Mouse (Mus musculus): ENCODE measurements around the gene Aco1.
A peak's percentile ranks its signal among the peaks of the same experiment; 100 is the strongest.
"Not testable (repeated sequence)": the region's sequence is repeated elsewhere in the genome, so short reads cannot be mapped to it uniquely, and the experiment has no call there.

The Aco1 gene

DNA sequence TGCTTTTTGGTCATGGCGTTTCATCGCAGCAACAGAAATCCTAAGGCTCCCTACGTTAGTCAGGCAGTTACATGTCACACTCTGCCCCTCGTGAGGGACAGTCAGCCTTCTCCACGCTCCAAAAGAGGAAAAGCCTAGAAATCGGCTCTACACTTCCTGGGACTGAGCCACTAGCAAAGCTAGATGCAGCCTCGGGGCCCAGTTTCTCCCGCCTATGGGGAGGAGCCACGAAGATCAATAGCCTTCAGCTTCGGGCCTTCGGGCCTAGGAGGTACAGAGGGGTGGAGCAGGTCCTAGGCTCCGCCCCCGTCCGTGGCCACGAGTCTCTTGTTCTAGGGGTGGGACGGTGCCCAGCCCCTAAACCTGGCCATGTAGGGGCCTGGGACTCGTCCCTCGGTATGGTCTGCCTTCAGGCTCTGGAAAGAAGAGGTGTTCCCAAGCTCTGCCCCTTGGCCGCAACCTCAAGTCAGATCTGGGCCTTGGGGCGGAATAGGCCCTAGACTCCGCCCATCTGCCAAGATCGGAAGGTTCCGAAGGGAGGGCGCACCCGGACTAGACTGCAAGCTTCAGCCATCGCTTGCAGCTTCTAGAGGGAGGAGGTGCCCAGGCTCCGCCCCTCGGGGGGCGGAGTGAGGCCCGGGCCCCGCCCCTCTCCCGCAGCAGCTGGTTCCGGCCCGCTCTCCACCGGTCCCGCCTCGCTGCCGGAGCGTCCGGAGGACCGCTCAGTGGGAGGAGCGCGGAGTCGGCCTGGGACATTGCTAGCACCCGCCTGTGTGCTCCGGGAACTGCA, at the start of gene Aco1:
Gene Aco1, plus strand, starts transcription at position 339 of the 790 bp plus-strand sequence.
- peak; percentile 98 for DNase-seq (ENCODE audit: low read depth)

DNA sequence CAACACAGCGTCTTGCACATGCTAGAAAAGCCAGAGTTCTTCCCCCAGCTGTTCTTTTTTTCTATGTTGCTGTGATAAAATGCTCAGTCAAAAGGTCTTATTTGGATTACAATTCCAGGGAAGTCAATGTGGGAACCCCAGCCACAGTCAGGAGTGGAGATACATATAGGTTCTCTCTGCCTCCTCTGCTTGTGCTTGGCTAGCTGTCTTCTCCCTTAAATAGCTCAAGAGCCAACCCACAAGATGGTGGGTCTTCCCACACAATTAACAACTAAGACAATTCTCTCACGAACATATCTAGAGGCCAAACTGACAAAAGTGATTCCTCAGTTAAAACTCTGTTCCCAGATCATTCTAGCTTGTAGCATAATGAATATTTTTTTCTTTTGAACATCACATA, 47.9 kb upstream of the Aco1 start:
- no peak for DNase-seq (ENCODE audit: low read depth)

DNA sequence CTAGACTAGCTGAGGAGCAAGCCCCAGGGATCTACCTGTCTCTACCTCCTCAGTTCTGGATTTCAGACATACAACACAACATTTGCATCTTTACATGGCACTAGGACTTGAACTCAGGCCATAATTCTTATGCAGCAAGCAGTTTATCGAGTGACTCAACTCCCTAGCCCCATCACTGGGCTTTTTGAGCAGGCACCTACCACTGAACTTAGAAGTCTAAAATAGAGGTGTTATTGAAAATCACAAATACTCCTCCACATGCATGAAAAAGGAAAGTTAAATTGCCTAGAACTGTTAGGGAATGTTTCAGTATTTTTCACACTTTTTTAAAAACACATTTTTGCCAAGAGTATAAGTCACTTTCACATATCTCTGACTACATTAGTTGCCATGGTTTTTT, 39.9 kb upstream of the Aco1 start:
- no peak for DNase-seq (ENCODE audit: low read depth)

DNA sequence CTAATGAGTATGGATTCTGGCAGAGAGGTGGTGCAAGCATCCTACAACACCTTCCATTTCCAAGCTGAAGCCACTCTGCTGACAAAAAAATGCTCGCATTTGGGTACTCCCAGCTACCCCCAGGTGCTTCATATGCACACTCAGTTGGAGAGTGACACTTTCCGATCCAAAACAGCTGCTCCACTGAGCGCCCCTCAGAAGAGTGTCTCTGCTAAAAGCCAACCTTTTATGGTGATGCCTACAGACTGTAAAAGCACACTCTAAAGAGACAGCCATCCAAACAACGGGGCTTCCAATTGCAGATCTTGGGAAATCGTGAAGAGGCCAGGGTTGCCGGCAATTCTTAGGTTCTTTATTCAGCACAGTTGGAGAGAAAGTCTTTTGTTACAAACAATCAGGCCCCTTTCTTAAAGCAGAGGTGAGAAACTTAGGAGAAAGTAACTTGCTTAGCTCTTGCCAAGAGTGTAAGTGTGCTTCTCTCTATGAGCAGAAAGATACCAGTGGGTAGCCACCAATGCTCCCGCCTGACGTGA, 36.8 kb upstream of the Aco1 start:
- no peak for DNase-seq (ENCODE audit: low read depth)

DNA sequence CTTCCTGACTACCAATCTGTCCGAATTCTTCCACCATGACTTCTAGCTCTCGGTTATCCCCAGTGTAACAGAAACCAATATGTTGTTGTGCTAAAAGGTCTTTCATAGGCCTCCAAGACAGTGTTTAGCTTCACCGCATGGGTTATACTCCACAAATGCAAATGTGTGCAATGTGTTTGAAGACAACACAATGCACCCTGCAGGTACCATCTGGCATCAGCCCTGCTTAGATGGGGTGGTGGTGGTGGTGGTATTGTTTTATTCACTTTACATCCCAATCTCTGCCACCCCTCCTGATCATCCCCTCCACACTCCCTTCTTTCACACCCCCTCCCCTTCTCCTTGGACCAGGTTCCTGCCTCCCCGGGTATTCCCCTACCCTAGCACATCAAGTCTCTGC, 34.9 kb upstream of the Aco1 start:
- no peak for DNase-seq (ENCODE audit: low read depth)

DNA sequence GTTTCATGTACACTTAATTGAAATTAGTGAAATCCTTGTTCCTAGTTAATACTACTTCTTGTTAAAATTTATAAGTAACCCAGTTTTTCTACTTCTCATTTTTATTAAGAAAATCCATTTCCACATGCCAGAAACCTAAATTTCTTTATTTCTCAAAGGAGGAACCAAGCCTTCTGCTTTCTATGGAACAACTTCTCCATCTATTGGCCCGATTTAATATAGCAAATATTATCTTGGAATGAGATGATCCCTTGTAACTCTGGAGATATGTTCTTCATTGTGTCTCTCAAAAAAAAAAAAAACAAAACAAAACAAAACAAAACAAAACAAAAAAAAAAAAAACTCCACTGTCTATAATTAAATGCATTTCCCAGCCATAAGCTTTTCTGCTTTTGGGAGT, 29.7 kb upstream of the Aco1 start:
- no peak for DNase-seq (ENCODE audit: low read depth)

DNA sequence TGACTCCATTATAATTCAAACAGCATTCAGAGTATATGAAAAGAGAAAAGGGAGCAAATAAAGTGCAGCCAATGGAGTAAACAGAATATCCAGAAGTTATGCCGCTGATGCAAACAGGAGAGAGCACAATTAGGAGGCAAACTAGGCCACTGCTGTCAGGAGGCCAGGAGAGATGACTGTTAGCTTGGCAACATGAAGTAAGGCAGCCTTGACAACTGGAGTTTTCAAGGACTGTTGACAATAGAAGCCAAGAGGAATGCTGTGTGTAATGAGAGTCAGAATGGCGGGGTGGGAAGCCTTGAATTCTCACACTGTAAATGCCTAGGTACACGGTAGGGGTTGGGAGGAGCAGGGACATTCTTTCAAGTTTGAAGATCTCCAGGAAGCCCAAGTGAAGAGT, 21.7 kb upstream of the Aco1 start:
- DNase-seq (ENCODE audit: low read depth): no peak

DNA sequence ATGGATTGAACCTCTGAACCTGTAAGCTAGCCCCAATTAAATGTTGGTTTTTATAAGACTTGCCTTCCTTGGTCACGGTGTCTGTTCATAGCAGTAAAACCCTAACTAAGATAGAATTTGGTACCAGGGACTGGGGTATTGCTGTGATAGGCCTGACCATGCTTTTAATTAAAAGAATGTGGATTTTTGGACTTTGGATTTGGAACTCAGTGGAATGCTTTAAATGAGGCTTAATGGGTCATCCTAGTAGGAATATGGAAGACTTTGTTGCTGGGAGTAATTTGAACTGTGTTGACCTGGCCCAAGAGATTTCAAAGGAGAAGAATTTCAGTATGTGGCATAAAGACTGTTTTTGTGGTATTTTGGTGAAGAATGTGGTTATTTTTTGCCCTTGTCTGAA, 20.6 kb upstream of the Aco1 start:
- DNase-seq (ENCODE audit: low read depth): not testable (repeated sequence)

DNA sequence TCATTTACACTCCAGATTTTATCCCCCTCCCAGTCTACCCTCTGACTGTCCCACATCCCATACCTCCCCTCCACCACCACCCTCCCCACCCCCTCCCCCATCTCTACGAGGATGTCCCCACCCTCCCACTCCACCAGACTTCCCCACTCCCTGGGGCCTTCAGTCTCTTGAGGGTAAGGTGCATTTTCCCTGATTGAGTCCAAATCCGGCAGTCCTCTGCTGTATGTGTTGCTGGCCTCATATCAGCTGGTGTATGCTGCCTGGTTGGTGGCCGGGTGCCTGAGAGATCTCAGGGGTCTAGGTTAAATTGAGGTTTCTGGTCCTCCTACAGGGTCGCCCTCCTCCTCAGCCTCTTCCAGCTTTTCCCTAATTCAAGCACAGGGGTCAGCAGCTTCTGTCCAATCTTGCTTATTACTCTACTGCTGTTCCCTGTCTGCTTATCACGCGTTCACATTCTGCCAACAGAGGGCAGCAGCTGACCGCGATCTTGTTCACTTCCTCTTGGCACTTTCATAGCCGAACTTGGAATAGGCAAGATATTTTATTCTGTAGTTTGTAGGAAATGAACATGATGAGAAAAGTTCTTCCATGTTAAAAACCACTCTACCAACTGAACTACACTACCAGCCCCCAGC, 8.3 kb upstream of the Aco1 start:
- peak; percentile 51 for DNase-seq (ENCODE audit: low read depth)

DNA sequence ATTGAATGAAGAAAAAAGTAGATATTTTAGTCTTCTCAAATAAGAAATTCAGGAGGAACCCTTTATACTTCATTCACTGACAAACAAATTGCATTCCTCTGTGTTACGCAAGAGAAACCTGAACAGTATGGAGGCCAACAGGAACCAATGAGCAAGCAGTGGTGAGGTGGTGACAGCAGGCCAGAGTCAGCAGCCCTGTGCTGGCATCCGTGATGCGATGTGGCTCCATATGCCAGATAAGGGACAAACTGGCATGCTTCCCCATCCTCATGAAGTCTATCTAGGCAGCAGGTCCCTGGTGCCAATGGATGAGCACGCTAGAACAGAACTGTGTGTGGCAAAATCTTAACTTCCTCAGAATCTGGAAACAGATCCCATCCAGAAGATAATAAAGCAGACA, 6.4 kb upstream of the Aco1 start:
- no peak for DNase-seq (ENCODE audit: low read depth)

DNA sequence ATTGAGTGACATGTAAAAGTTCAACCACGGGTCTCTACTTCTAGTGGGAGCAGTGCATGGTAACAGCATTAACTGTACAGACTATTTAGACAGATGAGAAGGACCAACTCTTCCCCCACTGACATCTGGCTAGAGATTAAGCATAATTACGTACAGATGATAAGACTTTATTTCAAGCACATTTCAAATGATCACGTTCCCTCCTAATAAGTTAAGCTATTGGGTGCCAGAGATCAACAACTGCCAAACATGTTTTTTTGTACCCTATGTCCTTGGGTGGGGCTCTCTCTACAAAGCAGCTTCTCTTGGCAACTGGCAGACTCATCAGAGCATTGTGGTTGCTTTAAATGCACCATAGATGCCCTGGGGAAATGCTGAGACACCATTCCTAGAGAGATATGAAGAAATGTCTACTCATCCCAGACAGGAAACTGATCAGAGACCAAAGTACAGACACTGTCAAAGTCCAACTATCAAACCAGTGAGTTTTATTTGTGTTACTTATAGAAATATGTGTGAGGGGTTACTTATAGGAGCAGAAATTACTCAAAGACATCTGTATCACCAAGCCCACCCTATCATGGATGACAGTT, 3.1 kb upstream of the Aco1 start:
- no peak for DNase-seq (ENCODE audit: low read depth)

DNA sequence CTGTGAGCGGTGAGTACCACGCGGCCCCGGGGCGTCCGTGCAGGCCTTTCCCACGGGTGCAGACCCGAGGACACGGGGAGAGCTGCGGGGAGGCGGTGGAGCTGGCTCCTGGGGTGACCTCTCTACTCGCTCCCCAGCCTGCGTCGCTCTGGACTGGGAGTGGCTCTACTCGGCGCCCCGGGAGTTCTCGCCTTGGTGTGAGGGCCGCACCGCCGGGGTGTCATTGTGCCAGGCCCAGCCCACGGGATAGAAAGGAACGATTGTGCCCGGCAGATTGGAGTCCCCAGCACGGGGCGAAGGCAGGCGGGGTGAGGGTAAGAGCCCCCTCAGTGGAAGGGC, 621 bp downstream of the Aco1 start:
- DNase-seq (ENCODE audit: low read depth): no peak

DNA sequence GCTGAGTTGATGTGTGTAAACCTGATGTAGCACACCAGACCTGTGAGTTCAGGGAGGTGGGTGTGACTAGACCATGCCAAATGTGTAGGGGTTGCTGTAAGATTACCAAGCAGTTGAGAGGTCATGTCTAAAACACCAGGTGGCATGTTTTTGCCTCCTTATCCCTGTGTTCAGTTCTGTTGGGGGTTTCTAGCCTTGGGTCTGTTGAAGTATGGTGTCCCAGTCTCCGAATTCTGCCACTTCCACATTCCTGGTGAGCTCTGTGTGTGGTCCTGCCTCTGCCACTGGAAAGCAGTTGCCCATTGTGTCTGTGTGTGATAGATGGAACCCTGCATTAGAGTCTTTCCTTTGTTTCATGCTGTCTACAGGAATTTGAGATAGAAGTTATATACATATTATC, 1.7 kb downstream of the Aco1 start:
- DNase-seq (ENCODE audit: low read depth): no peak

DNA sequence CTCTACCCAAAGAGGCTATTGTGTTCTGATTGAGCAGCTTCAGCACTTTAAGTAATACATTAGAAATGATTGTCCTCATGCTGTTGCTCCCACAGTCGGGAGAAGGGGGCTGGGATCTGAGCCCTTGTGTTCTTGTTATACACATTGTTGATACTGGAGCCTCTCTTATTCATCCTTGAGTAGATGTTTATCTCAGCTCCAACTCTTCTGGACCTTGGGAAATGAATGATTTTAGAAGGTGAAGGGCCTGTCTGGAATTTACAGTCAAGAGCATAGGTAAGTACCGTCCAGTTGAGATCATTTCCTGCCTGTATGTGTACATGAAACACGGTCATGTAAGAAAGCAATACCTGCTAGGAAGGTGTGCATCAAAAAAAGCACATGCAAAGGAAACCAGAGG, 2.1 kb downstream of the Aco1 start:
- no peak for DNase-seq (ENCODE audit: low read depth)

DNA sequence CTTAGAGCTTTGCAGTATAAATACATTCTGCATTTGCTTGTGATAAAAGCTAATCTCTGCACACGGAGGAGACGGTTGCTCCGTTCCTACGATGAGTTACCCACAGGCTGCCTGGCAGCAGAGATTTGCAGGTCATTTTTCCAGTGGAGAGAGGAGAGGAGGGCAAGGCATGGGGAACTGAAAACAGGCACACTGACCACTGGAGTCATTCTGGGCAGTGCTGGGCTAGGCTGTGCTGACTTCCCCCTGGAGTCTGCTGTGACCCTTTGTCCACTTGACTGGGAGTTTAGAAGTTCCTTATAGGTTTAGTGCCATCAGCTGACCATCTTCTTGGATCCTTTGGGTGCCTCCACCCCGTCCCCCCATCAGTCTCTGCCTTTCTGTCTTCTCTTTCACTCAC, 5.4 kb downstream of the Aco1 start:
- no peak for DNase-seq (ENCODE audit: low read depth)

DNA sequence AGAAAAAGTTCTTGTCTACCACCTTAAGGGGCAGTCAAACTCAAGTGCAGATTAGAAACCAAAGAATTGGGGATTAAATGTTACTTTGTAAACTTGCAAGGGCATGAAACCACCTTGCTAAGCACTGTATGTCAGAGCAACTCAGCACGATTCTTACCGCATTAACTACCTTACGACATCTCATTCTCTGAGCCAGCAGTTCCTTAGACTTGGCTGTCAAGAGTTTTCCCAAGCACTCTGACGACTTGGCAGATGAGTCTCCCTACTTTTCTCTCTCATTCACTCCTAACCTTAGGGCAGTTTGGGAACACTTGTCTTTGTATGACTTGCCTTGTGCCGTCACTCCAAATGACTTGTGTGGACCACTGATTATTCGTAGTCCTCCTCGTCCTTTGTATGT, 7.2 kb downstream of the Aco1 start:
- no peak for DNase-seq (ENCODE audit: low read depth)

DNA sequence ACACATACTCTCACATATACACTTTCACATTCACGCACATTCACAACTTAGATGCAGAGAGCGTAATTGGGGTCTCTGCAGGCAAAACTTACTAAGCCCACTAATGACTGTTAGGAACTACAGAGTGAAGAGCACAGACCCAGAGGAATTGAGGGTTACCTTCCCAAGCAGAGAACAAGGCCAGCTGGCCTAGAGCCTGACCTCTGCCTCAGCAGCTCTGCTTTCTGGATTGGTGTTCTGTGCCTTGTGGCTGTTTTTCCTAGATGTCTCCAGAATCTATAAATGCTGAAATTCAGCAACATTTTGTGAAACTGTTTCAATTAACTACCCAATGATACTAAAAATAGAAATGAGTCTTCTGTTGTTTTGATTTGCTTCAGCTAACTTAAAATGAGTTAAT, 9.9 kb downstream of the Aco1 start:
- DNase-seq (ENCODE audit: low read depth): no peak

DNA sequence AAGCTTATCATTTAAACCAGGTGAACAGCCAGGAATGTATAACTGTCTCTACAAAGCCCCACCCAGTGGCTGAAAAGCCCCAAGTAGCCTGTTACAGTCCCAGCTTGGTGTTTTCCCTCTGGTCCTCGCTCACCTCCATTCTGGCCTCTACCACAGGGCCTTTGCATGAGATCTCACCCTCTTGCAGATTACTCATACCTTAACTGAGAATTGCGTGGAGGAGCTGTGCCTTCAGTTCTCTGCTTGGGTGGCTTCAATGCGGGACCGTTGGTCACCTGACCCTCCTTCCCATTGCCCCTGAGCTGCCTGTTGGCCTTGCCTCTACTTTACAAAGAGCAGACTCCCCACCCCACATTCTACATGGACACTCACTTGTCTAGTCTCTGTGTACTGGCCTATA, 10.6 kb downstream of the Aco1 start:
- no peak for DNase-seq (ENCODE audit: low read depth)

DNA sequence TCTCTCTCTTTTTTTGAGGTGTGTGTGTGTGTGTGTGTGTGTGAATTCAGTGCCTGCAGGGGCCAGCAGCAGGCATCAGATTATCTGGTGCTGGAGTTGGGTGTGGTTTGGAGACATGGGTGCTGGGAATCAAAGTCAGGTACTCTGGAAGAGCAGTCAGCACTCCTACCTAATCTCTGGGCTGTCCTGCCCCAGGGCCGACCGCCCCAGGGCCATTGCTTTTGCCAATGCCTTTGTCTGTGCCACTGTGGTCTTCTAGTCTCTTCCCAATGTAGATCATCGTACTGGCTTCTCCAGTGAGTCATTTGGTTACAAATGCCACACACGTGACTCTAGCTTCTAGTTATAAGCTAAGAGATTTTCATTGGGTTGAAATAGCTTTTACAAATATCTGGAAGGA, 11.9 kb downstream of the Aco1 start:
- no peak for DNase-seq (ENCODE audit: low read depth)

DNA sequence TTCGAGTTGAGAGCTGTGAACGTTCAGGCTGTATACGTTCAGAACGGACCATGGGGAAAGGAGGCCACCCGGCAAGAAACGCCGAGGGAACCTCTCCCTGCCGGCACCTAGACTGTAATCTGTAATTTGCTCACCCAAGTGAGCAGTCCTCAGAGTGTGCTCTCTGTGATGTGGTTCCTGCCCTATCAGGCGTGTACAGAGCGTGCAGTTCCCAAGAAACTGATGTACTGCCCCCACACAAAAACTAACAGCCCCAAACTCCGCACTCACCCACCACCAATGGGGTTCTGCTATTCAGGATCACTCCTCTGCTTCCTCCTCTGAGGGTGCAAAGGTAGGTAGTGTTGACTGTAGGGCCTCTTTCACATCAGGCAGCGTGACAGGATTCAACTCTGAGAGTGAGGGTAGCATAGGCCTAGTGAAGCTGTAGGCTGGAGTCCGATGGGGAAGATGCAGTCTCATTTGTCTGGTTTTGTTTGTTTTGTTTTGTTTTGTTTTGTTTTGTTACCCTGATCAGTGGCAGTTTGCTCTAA, 12.7 kb downstream of the Aco1 start:
- no peak for DNase-seq (ENCODE audit: low read depth)

DNA sequence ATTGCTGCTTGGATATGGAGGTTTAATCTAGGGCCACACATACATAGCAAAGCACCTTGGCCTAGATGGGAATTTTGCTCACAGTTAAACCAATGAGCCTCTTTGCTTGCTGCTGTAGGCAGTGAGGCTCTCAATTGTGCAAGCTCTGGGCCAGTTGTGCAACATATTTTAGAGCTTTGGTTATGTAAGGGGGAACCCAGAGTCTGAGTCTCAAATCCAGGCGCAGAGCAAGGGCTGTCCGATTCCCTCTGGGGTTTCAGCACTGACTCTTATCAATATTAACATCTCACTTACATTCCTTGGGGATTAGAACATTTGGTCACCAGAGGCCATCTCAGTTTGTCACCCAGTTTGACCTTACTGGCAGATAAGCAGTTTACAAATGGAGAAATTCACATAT, 13.3 kb downstream of the Aco1 start:
- DNase-seq (ENCODE audit: low read depth): peak; percentile 33

DNA sequence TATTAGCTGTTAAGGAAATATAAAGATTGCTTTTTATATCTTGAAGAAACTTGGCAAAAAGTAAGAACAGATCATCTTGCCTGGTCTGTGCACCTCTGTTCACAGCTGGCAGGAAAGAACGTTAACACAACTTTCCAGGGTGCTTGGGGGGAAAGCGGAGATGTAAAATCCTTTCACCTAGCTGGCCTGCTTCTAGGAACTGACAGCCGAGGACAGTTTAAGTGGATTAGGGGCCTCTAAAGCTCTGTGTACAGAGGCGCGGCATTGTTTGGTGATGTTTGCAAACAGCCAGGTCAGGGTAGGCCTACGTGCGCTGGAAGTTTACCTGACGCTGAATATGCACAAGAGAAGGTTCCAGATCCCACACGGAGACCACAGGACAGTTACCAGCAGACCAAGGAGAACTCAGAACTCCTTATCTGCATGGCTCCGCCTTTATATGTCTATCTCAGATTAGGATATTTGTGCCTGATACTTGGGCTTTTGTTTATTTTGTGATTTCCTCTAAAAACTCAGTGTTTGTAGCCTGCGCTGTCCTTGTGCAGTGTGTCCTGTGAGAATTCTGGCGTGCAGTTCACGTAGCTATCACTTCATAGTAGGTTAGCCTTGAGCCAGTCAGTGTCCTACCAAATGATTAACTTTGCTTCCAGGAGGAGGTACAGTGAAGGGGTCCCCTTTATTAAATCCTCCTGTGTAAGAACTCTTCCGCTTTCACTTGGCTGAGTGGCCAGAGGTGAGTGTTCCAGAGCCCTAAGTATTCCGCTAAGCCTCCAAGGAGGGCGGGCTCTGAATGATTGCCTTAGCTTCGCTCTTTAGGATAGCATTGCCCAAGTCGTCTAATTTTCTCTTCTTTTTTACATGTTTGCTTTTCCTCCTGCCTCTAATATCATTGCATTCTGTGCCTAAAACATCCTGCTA, 14.0 kb downstream of the Aco1 start:
- DNase-seq (ENCODE audit: low read depth): no peak
